Mouse (Mus musculus): ENCODE data around the gene E030018B13Rik. TPM values are rescaled to one million over a fixed set of nuclear protein-coding genes. Genes with fewer than 3 reads are reported as not detected.

The E030018B13Rik gene
- total and polyA plus RNA-seq, 3 experiments = 0.07 TPM; not detected in 2

DNA sequence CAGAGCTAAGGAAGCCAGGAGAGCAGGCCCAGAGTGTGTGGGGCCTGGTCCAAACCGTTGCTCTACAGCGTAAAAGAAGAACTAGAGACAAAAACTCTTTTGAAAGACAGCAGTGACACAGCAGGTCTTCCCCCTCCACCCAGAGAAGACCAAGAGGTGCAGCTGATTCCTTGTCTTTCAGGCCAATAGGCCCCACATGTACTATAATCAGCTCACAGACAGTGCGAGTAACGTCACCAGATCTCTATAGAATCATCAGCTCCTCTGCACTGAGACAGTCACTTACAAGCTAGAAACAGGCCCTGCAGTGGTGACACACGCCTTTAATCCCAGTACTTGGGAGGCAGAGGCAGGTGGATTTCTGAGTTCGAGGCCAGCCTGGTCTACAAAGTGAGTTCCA is 17.2 kb downstream of the E030018B13Rik start:
- peaks cover 0 to 38% of the 10 kb centered on the region in 2 experiments; a peak in 2 of 4 replicates for H3K36me3 ChIP-seq (ENCODE audit: control insufficient read depth in 1 of 2, insufficient read depth in 2 of 2, low read length in 2 of 2)
- peak; percentile 94 for DNase-seq (ENCODE audit: low read depth, low spot score)
- peaks cover 38 to 39% of the 10 kb centered on the region in 2 experiments for H3K4me1 ChIP-seq (ENCODE audit: control insufficient read depth in 1 of 2, insufficient read depth in 2 of 2, low read length in 2 of 2)
- H3K4me3 ChIP-seq (ENCODE audit: control insufficient read depth in 1 of 2, insufficient read depth in 1 of 2, low read depth in 2 of 2, low read length in 2 of 2) = no peak overlapping the region
- peaks cover 75% of the 10 kb centered on the region for H3K79me2 ChIP-seq (ENCODE audit: control insufficient read depth, insufficient read depth, low read length, poor library complexity)
- no peaks in the 10 kb centered on the region for H3K27me3 ChIP-seq (ENCODE audit: control insufficient read depth in 1 of 2, insufficient read depth in 2 of 2, low read length in 2 of 2)
- H3K9ac ChIP-seq (ENCODE audit: control insufficient read depth, low read depth, low read length, poor library complexity, severe bottlenecking) = peak overlapping the region; percentile 61
- peak overlapping the region; percentile 97 for H3K27ac ChIP-seq (ENCODE audit: control insufficient read depth, low read depth, low read length)
- no peaks in the 10 kb centered on the region for H3K9me3 ChIP-seq (replicated peaks; ENCODE audit: insufficient read depth, low read length)
- TF ChIP-seq ZC3H11A (IDR thresholded peaks at IDR 0.05; ENCODE audit: low read depth, low read length) = no peak
- peak; percentile 39; the same call in 1 of the 2 replicates for TF ChIP-seq RCOR1 (IDR thresholded peaks at IDR 0.05; ENCODE audit: low read depth, low read length)
- peak; percentile 93 for TF ChIP-seq MXI1 (IDR thresholded peaks at IDR 0.05; ENCODE audit: low read depth, low read length)
- TF ChIP-seq UBTF (IDR thresholded peaks at IDR 0.05; ENCODE audit: borderline replicate concordance, insufficient read depth, low read depth, low read length) = no peak
- TF ChIP-seq TCF12 (IDR thresholded peaks at IDR 0.05; ENCODE audit: low read depth, low read length) = peak; percentile 86
- TF ChIP-seq USF2 (IDR thresholded peaks at IDR 0.05; ENCODE audit: borderline replicate concordance in 1 of 2, insufficient read depth in 1 of 2, low read depth in 1 of 2, low read length in 2 of 2) = no peak
- TF ChIP-seq GATA1 (IDR thresholded peaks at IDR 0.05; ENCODE audit: low read depth, low read length) = peak; percentile 47
- peak; percentile 79 for TF ChIP-seq TBP (IDR thresholded peaks at IDR 0.05; ENCODE audit: low read depth, low read length)
- peak; percentile 42; the same call in 1 of the 2 replicates for TF ChIP-seq MAFK (IDR thresholded peaks at IDR 0.05; ENCODE audit: borderline replicate concordance, low read depth, low read length)
- TF ChIP-seq POLR2AphosphoS5 (IDR thresholded peaks at IDR 0.05; ENCODE audit: borderline replicate concordance, low read depth, low read length) = no peak
- TF ChIP-seq MYC (IDR thresholded peaks at IDR 0.05; ENCODE audit: low read depth, low read length) = peak; percentile 89
- TF ChIP-seq SIN3A (IDR thresholded peaks at IDR 0.05; ENCODE audit: low read length) = peak; percentile 95
- no peak for TF ChIP-seq POLR2AphosphoS2 (IDR thresholded peaks at IDR 0.05; ENCODE audit: low read length)
- TF ChIP-seq BHLHE40 (IDR thresholded peaks at IDR 0.05; ENCODE audit: borderline replicate concordance, low read depth, low read length) = peak; percentile 5; the same call in 1 of the 2 replicates
- peak; percentile 99 for TF ChIP-seq ETS1 (IDR thresholded peaks at IDR 0.05; ENCODE audit: low read depth, low read length)
- peak; percentile 65; the same call in 1 of the 2 replicates for TF ChIP-seq GABPA (IDR thresholded peaks at IDR 0.05; ENCODE audit: low read depth, low read length)
- TF ChIP-seq SMC3 (IDR thresholded peaks at IDR 0.05; ENCODE audit: low read depth, low read length) = peak; percentile 2; the same call in 1 of the 2 replicates
- no peak for TF ChIP-seq E2F4 (IDR thresholded peaks at IDR 0.05; ENCODE audit: borderline replicate concordance, low read depth, low read length)
- 0 out of 2 replicates have a peak, but pooled peaks have one; percentile 6 for TF ChIP-seq ELF1 (IDR thresholded peaks at IDR 0.05; ENCODE audit: low read depth, low read length)
- 0 out of 2 replicates have a peak, but pooled peaks have one; percentile 18 for TF ChIP-seq KAT2A (conservative IDR thresholded peaks at IDR 0.05; ENCODE audit: low read depth, low read length)
- peak; percentile 76 to 78 for TF ChIP-seq EP300 (IDR thresholded peaks at IDR 0.05; ENCODE audit: low read depth in 1 of 2, low read length in 2 of 2)
- TF ChIP-seq ZNF384 (IDR thresholded peaks at IDR 0.05; ENCODE audit: low read depth, low read length) = no peak
- no peak for TF ChIP-seq RAD21 (IDR thresholded peaks at IDR 0.05; ENCODE audit: low read depth, low read length)
- no peak for TF ChIP-seq MAZ (IDR thresholded peaks at IDR 0.05; ENCODE audit: low read depth, low read length)
- TF ChIP-seq POLR2A (IDR thresholded peaks at IDR 0.05; ENCODE audit: control insufficient read depth in 1 of 2, insufficient read depth in 1 of 2, low read depth in 1 of 2, low read length in 2 of 2, poor library complexity in 1 of 2) = peak in 1 of 2 experiments; percentile 49; a peak in 2 of 4 replicates
- TF ChIP-seq CHD2 (IDR thresholded peaks at IDR 0.05; ENCODE audit: low read length) = no peak
- no peak for TF ChIP-seq CHD1 (IDR thresholded peaks at IDR 0.05; ENCODE audit: low read depth, low read length)
- TF ChIP-seq MEF2A (IDR thresholded peaks at IDR 0.05; ENCODE audit: extremely low read depth, insufficient replicate concordance, low read depth, low read length, poor library complexity, severe bottlenecking) = no peak
- TF ChIP-seq CTCF (IDR thresholded peaks at IDR 0.05 in 2 of 3, conservative IDR thresholded peaks at IDR 0.05 in 1 of 3; ENCODE audit: control insufficient read depth in 1 of 3, insufficient read depth in 1 of 3, low read depth in 2 of 3, low read length in 3 of 3, poor library complexity in 1 of 3, severe bottlenecking in 1 of 3) = no peak
- no peak for TF ChIP-seq ZMIZ1 (IDR thresholded peaks at IDR 0.05; ENCODE audit: low read depth, low read length)
- peak; percentile 54; the same call in 1 of the 2 replicates for TF ChIP-seq HCFC1 (IDR thresholded peaks at IDR 0.05; ENCODE audit: low read depth, low read length)
- TF ChIP-seq NRF1 (IDR thresholded peaks at IDR 0.05; ENCODE audit: insufficient read depth, low read depth, low read length, poor library complexity, severe bottlenecking) = no peak
- peak; percentile 48; the same call in 1 of the 2 replicates for TF ChIP-seq NELFE (IDR thresholded peaks at IDR 0.05; ENCODE audit: low read depth, low read length)
- peak; percentile 76 for TF ChIP-seq MAX (IDR thresholded peaks at IDR 0.05; ENCODE audit: low read length)
- TF ChIP-seq MYB (IDR thresholded peaks at IDR 0.05; ENCODE audit: low read depth, low read length) = peak; percentile 43; the same call in 1 of the 2 replicates
- TF ChIP-seq ZKSCAN1 (IDR thresholded peaks at IDR 0.05; ENCODE audit: low read depth, low read length) = no peak
- TF ChIP-seq JUND (IDR thresholded peaks at IDR 0.05; ENCODE audit: low read depth, low read length) = no peak

Measured in MEL (cell line).